Mouse (Mus musculus): ENCODE measurements around the gene Rad51ap1.
A peak's percentile ranks its signal among the peaks of the same experiment; 100 is the strongest.

The Rad51ap1 gene

DNA sequence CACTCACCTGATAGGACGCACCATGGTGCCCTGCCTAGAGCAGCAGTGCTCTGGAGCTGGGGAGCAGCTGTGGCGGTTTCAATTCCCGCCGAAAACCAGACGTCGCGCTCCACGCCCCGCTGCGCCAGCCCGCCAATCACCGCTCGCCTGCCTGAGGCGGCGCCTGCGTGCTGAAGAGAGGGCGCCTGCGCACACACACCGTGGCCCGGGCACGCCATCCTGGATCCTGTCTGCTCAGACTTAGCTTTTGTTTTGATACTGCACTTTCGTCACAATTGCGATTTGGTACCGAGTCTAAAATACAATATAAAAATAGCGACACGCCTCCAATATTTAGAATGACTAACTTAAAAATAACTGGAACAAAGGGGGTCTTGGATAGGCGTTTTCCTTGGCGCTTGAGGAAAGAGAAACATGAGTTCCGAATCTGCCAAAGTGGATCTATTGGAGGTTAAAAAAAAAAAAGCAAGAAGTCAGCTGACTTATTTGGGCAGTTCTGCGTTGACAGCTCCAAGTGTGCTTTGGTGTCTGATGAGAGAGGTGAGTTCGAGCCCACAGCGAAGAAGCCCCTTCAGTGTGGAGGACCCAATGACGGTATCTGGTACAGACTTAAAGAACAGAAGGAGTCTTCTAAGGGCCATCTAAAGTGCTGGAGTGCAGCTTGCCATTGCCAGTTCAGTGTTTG lies at the start of gene Rad51ap1, which contains the start of gene D6Wsu163e:
Rad51ap1 (minus strand) TSS at position 101 of the 685 bp plus-strand sequence.
D6Wsu163e (plus strand) TSS at position 476 of the 685 bp plus-strand sequence.
- peak; percentile 89 for DNase-seq (ENCODE audit: low read depth, low spot score)

DNA sequence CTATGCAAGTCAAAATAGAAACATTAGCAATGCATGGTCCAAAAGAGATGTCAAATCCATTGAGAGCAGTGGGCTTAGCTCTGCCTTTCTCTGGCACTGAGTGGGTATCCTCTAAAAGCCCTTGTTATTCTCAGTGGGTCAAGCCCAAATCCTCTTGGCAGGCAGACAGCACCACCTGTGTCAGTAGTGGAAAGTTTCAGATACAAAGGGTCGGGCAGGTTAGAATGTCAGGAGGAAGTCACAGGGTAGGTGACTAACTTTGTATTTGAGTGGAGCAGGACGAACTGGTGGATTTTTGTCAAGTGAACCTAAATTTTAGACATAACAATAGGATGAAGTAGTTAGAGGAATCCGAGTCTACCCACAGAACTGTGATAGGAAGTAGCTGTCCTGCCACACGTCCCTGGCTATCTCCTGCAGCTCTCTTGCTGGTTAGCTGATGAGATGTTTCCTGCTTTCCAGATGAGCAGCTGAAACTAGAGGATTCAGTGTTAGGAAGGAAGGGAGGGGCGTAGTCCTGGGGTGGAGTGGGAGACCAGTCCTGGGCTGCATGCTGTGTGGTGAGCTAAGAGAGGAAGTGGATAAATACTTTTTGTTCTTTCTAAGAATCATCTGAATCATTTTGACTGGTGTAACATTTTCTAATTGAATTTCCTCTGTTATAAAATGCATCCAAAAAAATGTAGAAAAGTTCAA lies 42.3 kb upstream of the Rad51ap1 start:
- no peak for DNase-seq (ENCODE audit: low read depth, low spot score)

DNA sequence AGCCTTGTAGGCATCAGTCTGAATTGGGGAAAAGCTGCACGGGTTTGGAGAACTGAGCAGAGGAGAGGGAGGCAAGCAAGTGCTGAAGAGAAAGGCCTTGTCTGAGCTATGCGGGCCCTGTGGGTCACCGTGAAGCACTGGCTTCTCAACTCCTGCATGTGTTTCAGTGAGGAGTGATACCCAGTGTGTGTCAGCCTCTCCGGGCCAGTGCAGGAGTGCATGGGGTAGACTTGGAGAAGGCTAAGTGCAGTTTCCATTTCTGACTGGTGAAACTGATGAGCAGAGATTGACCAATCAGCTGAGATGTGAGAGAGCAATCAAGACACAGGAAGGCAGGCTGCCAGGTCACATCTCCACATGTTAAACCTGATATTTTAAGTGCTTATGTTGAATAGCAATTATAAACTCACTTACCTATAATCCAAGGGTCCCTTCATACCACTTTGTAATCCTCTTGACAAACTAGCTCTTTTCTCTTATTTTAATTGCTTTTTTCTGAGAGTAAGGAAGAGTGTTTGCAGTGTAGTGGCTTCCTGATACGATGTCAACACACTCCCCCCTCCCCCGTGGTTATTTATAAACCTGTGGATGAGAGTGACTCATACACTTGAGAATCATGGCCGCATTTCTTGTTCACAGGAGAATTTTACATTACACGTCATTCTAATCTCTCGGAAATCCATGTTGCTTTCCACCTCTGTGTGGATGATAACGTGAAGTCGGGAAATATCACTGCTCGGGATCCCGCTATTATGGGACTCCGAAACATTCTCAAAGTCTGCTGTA lies 27.0 kb upstream of the Rad51ap1 start:
- no peak for DNase-seq (ENCODE audit: low read depth, low spot score)

DNA sequence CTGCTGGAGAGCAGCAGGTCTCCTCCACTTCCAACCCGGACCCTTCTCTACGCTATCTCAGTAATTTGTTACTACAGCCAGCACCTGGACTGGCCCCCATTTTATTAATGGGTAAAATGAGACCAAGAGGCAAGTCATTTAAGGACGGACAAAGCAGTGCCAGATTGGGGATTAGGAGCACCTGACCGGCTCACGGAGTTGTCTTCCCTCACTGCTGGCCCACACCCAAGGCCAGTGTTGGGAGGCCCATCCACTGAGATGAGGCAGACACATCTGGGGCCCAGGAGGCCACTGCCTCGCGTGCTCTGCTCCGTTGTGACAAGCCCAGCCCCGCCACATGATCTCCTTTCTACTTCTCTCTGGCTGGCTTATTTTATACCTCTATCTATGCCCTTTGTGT lies 24.0 kb upstream of the Rad51ap1 start:
- no peak for DNase-seq (ENCODE audit: low read depth, low spot score)

DNA sequence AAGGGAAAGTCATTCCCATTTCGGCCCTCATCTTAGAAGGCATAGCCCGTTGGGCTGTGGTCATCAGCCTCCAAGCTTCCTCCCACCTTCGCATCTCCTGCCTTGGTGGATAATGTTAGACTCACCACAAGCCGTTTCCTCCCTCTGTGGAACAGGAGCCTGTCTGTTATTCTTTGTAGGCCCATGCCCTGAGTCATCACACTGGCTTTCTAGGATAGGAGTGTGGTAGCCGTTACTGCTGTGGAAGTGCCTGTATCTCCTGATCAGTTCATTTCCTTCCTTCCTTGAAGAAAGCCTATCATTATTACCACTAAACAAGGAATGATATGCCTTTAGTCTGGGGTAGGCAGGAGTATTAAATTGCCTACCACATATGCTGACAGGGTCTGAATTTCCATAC lies 23.3 kb upstream of the Rad51ap1 start:
- no peak for DNase-seq (ENCODE audit: low read depth, low spot score)

DNA sequence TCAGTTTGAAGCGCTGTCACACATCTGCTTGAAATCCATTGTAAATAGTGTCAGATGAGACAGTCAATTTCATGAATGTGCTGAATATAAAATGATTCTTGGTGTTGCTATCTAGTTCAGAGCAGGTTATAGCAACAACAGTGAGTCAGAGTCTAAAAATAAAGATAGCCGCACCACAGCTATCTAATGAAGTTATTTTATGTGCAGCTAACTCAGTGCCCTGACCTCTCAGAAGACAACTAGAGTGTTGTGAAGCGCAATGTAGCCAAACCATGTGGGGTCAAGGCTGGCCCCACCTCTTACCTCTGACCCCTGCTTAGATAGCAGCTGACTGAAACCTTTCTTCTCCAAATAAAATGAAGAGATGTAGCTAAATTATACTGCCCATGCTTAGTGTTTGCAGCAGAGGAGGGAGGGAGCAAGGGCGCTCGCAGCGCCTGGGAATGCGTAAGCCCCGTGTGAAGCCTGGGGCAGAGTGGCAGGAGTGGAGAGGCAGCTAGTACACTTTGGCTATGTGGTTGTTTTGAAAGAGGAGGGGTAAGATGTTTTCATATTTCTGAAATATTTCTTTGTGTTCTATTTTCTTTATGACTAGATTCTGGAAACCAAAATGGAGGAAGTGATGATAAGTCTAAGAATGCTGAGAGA lies 22.1 kb upstream of the Rad51ap1 start:
- no peak for DNase-seq (ENCODE audit: low read depth, low spot score)

DNA sequence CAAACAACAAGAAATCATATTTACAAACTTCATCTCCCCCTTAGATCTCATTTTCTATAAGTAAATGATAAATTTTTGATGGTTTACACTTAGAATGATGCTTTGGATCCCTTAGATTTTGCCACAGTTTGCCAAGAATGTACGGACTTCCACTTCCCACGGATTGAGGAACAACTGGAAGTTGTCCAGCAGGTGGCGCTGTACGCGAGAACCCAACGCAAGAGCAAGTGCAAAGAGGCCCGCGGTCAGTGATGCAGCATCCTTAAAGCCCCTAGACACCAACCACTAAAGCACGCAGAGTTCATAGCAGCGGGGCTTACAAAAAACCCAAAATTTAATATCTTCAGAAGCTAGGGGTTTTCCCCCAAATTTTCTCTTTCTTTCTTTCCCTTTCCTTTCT lies 16.3 kb upstream of the Rad51ap1 start:
- peak; percentile 49 for DNase-seq (ENCODE audit: low read depth, low spot score)

DNA sequence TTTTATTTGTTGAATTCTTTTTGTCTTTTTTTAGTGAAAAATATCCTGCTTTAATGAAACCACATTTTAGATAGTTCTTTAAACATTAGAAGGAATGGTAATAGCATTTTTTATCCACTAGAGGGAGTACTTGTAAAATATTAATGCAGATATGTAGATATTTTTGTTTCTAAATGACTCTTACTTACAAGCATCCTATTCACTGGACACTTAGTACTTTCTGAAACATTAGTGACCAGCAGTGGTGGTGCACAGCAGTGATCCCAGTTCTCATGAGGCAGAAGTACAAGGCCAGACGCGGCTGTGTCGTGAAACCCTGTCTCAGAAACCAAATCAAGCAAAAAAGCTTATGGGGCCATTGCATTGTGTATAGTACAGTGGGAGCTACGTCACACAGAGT lies 8.9 kb upstream of the Rad51ap1 start:
- peak; percentile 22 for DNase-seq (ENCODE audit: low read depth, low spot score)

DNA sequence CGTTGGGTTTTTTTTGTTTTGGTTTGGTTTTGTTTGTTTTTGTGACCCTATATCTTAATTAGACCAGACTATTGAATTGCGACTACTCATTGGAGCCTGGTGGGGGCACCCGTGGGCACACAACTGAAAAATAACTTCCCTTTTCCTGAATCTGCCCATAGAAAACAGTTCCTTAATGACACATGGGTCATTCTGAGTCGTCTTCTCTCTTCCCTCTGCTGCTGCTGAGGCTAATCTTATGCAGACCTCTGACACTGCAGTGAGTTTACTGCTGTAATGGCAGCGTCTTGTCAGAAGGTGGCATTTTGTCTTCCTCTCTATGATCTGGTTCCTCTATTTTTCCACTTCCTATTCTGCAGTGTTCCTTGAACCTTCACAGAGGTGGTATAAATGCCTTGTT lies 1.1 kb upstream of the Rad51ap1 start:
- peak; percentile 27 for DNase-seq (ENCODE audit: low read depth, low spot score)

DNA sequence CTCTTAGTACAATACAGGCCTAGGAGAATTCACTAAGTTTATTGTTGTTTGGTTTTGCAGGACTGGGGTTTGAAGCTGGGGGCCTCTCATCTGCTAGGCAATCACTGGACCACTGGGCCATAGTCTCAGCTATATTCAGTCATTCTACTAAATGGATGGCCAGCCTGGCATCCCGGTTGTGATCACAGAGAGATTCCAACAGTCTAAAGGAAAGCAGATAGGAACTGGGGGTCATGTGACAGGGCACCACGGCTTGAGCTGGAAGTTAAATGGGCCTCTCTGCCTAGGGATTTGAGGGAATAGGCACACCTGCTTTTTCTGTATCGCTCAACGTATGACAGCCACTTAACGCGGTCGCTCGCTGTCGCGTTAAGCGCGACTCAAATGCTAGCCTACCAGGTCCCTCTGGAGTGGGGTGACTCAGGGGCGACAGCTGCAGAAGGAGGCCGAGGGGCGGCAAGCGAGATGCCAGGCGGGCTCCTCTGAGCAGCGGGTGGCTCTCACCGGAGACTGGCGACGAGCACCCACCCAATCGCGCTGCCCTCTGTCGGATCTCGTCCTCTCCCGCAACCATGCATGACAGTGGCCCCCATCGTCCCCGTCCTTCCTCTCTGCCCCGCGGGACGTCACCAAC lies 417 bp downstream of the Rad51ap1 start:
- peak; percentile 6 for DNase-seq (ENCODE audit: low read depth, low spot score)

DNA sequence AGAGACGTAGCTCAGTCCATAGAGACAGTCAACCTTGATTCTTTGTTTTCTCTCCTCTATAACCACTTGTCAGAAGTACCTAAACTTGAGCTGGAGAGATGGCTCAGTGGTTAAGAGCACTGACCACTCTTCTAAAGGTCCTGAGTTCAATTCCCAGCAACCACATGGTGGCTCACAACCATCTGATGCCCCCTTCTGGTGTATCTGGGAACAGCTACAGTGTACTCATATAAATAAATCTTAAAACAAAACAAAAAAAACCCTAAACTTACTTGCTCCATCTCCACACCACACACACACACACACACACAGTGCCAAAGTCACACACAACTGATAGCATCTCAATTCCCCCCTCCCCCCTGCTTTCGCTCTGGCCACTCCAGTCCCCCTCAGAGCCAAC lies 1.3 kb downstream of the Rad51ap1 start:
- no peak for DNase-seq (ENCODE audit: low read depth, low spot score)

DNA sequence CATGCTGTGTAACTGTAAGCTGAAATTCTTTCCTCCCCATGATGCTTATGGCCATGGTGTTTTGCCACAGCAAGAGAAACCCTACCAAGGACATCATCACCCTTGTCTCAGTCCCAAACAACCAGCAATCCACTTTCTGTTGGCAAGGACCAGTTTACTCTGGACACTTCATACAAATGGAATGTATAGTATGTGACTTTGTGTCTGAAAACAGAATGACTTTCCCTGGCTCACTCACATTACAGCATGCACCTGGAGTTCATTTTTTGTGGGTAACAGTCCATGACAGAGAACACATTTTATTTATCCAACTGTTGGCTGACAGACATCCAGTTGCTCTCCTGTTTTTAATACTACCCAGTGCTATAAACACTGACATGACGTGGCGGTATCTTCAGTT lies 6.5 kb downstream of the Rad51ap1 start:
- DNase-seq (ENCODE audit: low read depth, low spot score) = no peak

DNA sequence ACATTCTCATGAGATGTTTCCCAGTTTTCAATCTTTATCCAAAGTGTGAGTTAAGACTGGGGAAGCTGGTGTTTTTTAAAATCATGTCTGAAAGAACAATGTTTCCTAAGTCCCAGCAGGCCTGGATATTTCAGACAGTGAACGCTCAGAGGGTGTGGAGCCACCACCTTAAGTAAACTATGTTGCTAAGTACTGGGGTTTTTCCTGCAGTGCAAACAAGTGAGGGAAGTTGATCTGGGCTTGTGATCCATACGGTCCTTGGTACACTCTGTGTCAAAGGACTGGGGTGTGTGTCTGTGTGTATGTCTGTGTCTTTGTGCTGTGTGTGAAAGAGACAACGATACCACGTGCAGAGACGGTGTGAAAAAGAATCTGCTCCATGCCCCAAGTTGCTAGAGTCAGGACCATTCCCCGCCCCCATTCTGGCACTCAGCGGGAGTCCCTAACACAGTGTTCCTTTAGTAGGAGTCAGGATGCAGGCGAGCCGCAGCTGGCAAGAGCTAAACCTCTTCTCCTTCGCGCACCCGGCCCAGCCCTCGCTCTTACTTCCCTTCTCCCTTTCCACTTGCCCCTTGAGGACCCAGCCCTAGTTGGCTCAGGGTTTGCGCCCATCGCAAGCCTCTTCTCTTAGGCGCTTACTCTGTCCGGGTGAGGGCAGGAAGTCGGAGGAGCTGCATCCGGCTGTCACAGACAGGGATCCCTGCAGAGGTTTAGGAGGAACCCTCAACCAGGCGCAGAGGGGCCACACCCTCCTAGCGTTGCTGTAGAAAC lies 18.1 kb downstream of the Rad51ap1 start, which contains the start of gene Dyrk4:
Dyrk4 (minus strand) TSS at position 729 of the 771 bp plus-strand sequence.
- DNase-seq (ENCODE audit: low read depth, low spot score) = no peak

DNA sequence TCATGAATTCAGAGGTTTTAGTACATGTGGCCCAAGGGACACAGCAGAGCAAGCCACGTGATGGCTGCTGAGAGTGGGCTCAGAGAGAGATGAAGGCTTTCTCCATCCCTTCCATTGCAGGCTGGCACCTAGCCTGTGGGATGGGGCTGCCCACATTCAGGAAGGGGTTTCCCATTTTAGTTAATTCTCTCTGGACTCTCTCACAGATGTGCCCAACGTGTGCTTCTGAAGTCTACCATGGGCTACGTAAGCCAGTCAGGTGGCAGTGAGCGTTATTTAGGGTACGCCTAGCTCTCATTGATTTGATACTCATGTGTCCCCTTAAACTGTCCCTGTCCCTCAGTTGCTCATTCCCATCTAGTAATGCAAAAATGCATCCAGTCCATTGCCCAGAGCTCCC lies 24.5 kb downstream of the Rad51ap1 start:
- no peak for DNase-seq (ENCODE audit: low read depth, low spot score)

DNA sequence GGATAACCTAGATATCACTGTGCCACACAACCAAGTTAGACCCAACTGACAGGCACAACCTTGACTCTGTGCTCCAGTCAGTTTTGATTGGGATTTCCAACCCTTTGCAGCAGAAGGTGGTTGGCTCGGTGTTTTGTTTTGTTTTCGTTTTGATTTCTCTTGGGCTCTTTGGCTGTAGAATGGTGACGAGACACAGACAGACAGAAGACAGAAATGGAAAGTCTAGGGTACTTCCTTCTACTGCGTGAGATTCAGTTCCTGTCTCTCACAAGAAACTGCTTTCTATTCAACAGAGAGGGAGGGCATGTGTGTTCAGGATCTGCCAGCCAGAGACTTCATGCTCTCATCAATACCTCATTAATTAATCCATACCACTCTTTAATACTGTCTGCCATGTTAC lies 28.7 kb downstream of the Rad51ap1 start:
- DNase-seq (ENCODE audit: low read depth, low spot score) = no peak

DNA sequence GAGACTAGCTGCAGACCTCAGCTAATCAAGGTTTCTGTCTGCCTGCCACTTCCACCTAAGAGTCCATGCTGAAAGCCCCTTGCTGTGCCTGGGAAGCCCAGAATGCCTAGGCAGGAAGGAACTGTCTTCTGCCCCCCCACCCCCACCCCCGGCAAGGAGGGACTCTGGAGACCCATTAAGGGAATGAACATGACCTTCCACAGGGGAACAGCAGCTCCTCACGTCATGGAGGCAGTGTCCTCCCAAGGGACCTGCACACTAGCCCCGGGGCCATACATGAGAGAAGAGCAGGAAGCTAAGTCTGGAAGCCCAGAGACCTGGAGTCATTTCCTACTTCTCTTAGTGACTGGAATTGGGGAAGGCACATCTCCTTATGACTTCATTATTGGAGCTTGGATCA lies 31.5 kb downstream of the Rad51ap1 start:
- DNase-seq (ENCODE audit: low read depth, low spot score) = no peak

DNA sequence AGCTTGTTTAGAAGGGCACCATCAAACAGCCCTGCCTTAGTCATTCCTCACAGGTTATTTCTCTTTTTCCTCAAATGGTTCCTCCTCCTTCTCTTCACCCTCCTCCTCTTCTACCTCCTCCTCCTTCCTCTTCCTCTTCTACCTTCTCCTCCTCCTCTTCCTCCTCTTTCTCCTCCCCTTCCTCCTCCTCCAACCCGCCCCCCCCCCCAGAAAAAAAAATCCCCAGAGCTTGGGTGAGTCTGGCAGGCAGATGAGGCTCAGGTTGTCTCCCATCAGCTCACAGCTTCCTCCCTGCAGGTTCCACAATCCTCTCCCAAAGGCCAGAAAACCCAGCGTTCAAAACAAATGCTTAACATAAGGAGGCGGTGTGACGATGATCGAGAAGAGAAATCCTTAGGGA lies 32.0 kb downstream of the Rad51ap1 start:
- no peak for DNase-seq (ENCODE audit: low read depth, low spot score)

DNA sequence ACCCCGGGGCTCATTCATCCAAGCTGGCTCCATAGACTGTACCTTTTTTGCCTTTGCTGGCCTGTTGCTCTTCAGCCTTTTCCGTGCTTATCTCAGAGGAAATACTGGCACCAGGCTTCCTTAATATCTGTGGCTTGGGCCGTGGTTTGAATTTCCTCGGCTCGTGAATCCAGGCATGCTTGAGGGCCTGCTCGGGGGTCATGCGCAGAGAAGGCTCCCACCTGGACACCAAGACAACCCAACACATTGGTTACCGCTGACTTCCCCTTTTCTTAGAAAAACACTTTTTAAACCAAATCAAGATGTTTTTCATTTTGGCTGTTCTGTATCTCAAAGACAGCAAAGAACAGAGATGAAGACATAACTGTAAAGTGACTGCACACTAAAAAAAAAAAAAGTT lies 62.3 kb downstream of the Rad51ap1 start:
- no peak for DNase-seq (ENCODE audit: low read depth, low spot score)

All from c-Kit-negative CD71-positive TER-119-positive erythroid progenitor cells, embryonic 14.5 days (primary cell).